Mouse (Mus musculus) frontal cortex, postnatal 14 days (tissue): ENCODE results near the gene Nlrp6.
"Not testable (repeated sequence)": the region's sequence is repeated elsewhere in the genome, so short reads cannot be mapped to it uniquely, and the experiment has no call there.

Experiments
- DNase-seq, 2 experiments: peaks; one replicate each; pipeline ENCODE4 v3.0.0; 2022; ENCODE audit warnings: low spot score in 2 of 2

Nlrp6 gene

GRCm38 (mm10) chr7:140949824-140950530 is 29.3 kb downstream of the Nlrp6 start, which contains the start of gene Ifitm5:
Ifitm5 (minus strand) TSS chr7:140950291.
- no peak for DNase-seq

- DNase-seq, result no peak
These were observed 30.3 kb downstream of the Nlrp6 start for GRCm38 (mm10) chr7:140951051-140951450.

- DNase-seq, result no peak
These were observed 31.1 kb downstream of the Nlrp6 start for GRCm38 (mm10) chr7:140951765-140952164.

GRCm38 (mm10) chr7:140952441-140952840 is 31.7 kb downstream of the Nlrp6 start:
- no peak for DNase-seq

GRCm38 (mm10) chr7:140953133-140953532 is 32.4 kb downstream of the Nlrp6 start:
- no peak for DNase-seq

GRCm38 (mm10) chr7:140953800-140954732 is 33.4 kb downstream of the Nlrp6 start:
- DNase-seq, result no peak

GRCm38 (mm10) chr7:140954733-140955071 is 34.0 kb downstream of the Nlrp6 start:
- DNase-seq, result no peak

- no peak for DNase-seq
These were observed 34.6 kb downstream of the Nlrp6 start for GRCm38 (mm10) chr7:140955342-140955741.

- DNase-seq, result no peak
These were observed 35.3 kb downstream of the Nlrp6 start, which contains the start of the genes Gm45717 and Ifitm2 for GRCm38 (mm10) chr7:140955758-140956555. Gm45717 (minus strand) TSS chr7:140955937. Ifitm2 (minus strand) TSS chr7:140955987.

- DNase-seq, result no peak
These were observed 35.8 kb downstream of the Nlrp6 start for GRCm38 (mm10) chr7:140956556-140956869.

- DNase-seq, result no peak
These were observed 38.6 kb downstream of the Nlrp6 start for GRCm38 (mm10) chr7:140959181-140959901.

GRCm38 (mm10) chr7:140960026-140960425 is 39.3 kb downstream of the Nlrp6 start:
- DNase-seq, result no peak

GRCm38 (mm10) chr7:140961416-140961815 is 40.7 kb downstream of the Nlrp6 start:
- no peak for DNase-seq

GRCm38 (mm10) chr7:140962733-140963132 is 42.0 kb downstream of the Nlrp6 start:
- no peak for DNase-seq

- DNase-seq, result no peak
These were observed 46.2 kb downstream of the Nlrp6 start, which contains the start of gene Ifitm1 for GRCm38 (mm10) chr7:140966921-140967320. Ifitm1 (plus strand) TSS chr7:140967221.

- DNase-seq, result no peak
These were observed 47.3 kb downstream of the Nlrp6 start for GRCm38 (mm10) chr7:140967862-140968591.

- not testable (repeated sequence) for DNase-seq
These were observed 48.0 kb downstream of the Nlrp6 start for GRCm38 (mm10) chr7:140968710-140969109.

- DNase-seq, result no peak
These were observed 50.2 kb downstream of the Nlrp6 start for GRCm38 (mm10) chr7:140970931-140971330.

GRCm38 (mm10) chr7:140971479-140972171 is 50.9 kb downstream of the Nlrp6 start:
- no peak for DNase-seq
